Mouse (Mus musculus): Measurements from ENCODE around the gene Tmsb4x. TPM values are rescaled to one million over a fixed set of nuclear protein-coding genes. Genes with fewer than 3 reads are reported as not detected.

The Tmsb4x gene
- polyA plus RNA-seq, 1 experiment from 2014 or later: 3,079 TPM

DNA sequence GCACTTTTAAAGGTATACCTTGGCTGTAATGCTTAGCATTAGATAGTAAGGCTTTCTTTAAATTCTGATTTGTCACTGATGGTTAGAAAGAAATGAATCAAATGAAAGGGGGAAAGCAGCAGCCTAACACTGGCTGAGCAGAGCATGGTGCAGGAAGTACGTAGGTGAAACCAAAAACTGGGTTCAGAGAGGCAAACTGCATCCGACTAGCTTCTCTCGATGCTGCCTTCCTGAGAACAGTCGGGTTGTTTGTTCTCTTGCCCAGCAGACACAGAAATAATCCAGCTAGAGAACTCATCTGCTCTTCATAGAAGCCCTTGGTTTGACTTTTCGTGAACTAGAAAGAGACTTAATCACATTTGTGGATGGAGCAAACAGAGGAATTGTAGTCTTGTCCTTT lies 26.7 kb downstream of the Tmsb4x start:
- Histone ChIP-seq H3K4me2 (no peak overlapping the region), H3K4me3 (ENCODE audit: low read depth, low read length) (no peak overlapping the region), H3K4me1 (ENCODE audit: insufficient read depth) (no peaks in the 10 kb centered on the region), H3K9ac (no peak overlapping the region), H3K27ac (ENCODE audit: low read depth) (no peak overlapping the region), H3K9me3 (ENCODE audit: low read depth, low read length) (no peaks in the 10 kb centered on the region), H3K27me3 (ENCODE audit: insufficient read depth, low read length) (no peaks in the 10 kb centered on the region), H3K36me3 (ENCODE audit: insufficient read depth) (no peaks in the 10 kb centered on the region)
- ATAC-seq (ENCODE audit: insufficient read depth) (no peak), DNase-seq (no peak)
- no peak for TF ChIP-seq CTCF (IDR thresholded peaks at IDR 0.05; ENCODE audit: low read depth)
- WGBS: 67% methylated on average over 5 of the region's 5 CpGs

DNA sequence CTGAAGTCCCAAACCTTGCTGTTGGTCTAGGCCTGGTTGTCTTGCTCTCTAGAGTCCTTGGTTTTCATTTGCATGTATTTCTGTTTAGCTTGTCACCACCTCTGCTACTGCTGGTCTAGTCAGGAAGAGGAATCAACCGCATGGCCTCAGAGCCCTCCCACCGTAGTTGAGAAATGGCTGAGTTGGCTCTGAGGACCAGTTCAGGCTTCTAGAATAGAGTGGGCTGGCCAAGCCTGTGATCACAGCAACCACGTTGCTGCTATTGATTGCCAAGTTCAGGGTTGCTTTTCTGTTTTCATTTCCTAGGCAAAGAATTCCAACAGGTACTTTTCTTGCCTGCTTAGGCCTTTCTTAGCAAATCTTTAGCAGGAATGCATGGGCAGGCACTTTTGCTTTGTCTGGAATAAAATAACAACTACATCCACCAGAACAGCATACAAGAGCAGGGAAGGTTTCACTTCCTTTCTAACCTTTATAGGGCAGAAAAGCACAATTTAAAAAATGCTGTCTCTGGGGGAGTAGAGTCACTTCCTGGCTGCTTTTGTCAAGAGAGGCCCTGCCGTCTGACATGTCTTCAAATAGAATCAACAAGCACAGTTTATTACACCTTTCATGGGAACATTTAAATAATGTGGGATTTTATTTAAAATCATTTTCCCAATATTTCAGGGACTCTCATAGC lies 29.0 kb downstream of the Tmsb4x start:
- Histone ChIP-seq H3K4me1 (ENCODE audit: insufficient read depth) (no peaks in the 10 kb centered on the region), H3K9me3 (ENCODE audit: low read depth, low read length) (no peaks in the 10 kb centered on the region), H3K4me3 (ENCODE audit: low read depth, low read length) (no peak overlapping the region), H3K4me2 (no peak overlapping the region), H3K9ac (no peak overlapping the region), H3K36me3 (ENCODE audit: insufficient read depth) (no peaks in the 10 kb centered on the region), H3K27me3 (ENCODE audit: insufficient read depth, low read length) (no peaks in the 10 kb centered on the region), H3K27ac (ENCODE audit: low read depth) (peak overlapping the region; percentile 24; the same call in 1 of the 2 replicates)
- DNase-seq (no peak), ATAC-seq (ENCODE audit: insufficient read depth) (no peak)
- 49% methylated on average over 4 of the region's 4 CpGs for WGBS
- no peak for TF ChIP-seq CTCF (IDR thresholded peaks at IDR 0.05; ENCODE audit: low read depth)

GRCm38 (mm10) chrX:167179549-167179948 lies 29.6 kb downstream of the Tmsb4x start:
- H3K9me3 ChIP-seq (ENCODE audit: low read depth, low read length): no peaks in the 10 kb centered on the region
- no peak overlapping the region for H3K9ac ChIP-seq
- H3K27ac ChIP-seq (ENCODE audit: low read depth): no peak overlapping the region
- TF ChIP-seq CTCF (IDR thresholded peaks at IDR 0.05; ENCODE audit: low read depth): no peak
- H3K36me3 ChIP-seq (ENCODE audit: insufficient read depth): no peaks in the 10 kb centered on the region
- H3K4me1 ChIP-seq (ENCODE audit: insufficient read depth): no peaks in the 10 kb centered on the region
- no peak overlapping the region for H3K4me2 ChIP-seq
- WGBS: 68% methylated on average over 3 of the region's 3 CpGs
- no peak overlapping the region for H3K4me3 ChIP-seq (ENCODE audit: low read depth, low read length)
- DNase-seq (no peak), ATAC-seq (ENCODE audit: insufficient read depth) (no peak)
- no peaks in the 10 kb centered on the region for H3K27me3 ChIP-seq (ENCODE audit: insufficient read depth, low read length)

- ATAC-seq (ENCODE audit: insufficient read depth) (no peak), DNase-seq (no peak)
- Histone ChIP-seq H3K4me1 (ENCODE audit: insufficient read depth) (no peaks in the 10 kb centered on the region), H3K9me3 (ENCODE audit: low read depth, low read length) (no peaks in the 10 kb centered on the region), H3K27ac (ENCODE audit: low read depth) (no peak overlapping the region), H3K9ac (no peak overlapping the region), H3K4me2 (no peak overlapping the region), H3K36me3 (ENCODE audit: insufficient read depth) (no peaks in the 10 kb centered on the region), H3K27me3 (ENCODE audit: insufficient read depth, low read length) (no peaks in the 10 kb centered on the region), H3K4me3 (ENCODE audit: low read depth, low read length) (no peak overlapping the region)
- WGBS: 79% methylated on average over 5 of the region's 6 CpGs
- TF ChIP-seq CTCF (IDR thresholded peaks at IDR 0.05; ENCODE audit: low read depth): no peak
These were observed 33.8 kb downstream of the Tmsb4x start for GRCm38 (mm10) chrX:167175319-167175718.

DNA sequence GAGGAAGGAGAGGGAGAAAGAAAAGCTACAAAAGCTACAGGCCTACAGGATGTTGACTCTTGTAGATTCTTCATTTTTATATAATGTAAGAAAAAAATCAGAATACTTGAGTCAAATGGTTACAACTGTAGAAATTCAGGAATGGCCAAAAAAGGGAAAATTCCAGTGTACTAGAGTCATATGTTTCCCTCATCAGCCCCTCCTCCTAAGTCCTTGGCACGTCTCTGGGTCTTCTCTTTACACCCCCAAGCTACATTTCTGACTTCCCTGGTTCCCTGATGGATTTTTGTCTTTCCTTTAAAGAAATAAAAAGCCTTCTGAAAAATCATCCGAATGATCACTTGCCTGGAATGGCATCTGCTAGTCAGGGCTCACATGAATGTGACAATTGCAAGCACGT lies 34.8 kb downstream of the Tmsb4x start:
- WGBS: 62% methylated on average over 3 of the region's 3 CpGs

DNA sequence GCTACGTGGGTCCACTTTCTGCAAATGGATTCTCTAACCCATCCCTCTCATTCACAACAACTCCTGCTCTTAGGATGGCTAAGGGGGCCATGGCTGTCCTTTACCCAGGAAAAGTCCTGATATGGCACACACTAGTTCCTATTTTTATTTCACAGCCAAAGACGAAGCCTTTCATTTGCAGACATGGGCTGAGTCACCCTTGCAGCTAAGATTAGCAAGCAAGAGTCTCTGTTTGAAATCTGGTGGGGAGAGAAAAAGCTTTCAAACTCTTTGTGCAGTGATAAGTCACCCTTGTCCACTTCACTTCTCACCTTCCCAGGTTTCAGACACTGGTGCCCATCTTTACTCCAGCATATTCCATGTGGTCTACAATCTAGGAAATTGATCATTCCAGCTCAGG lies 36.9 kb downstream of the Tmsb4x start:
- no peak for ATAC-seq (ENCODE audit: insufficient read depth)
- Histone ChIP-seq H3K9me3 (ENCODE audit: low read depth, low read length) (no peaks in the 10 kb centered on the region), H3K27ac (ENCODE audit: low read depth) (no peak overlapping the region), H3K36me3 (ENCODE audit: insufficient read depth) (no peaks in the 10 kb centered on the region), H3K4me3 (ENCODE audit: low read depth, low read length) (no peak overlapping the region), H3K9ac (no peak overlapping the region), H3K27me3 (ENCODE audit: insufficient read depth, low read length) (no peaks in the 10 kb centered on the region), H3K4me2 (no peak overlapping the region), H3K4me1 (ENCODE audit: insufficient read depth) (no peaks in the 10 kb centered on the region)
- TF ChIP-seq CTCF (IDR thresholded peaks at IDR 0.05; ENCODE audit: low read depth): no peak
- DNase-seq: no peak
- WGBS: 73% methylated on average over 2 of the region's 2 CpGs

More for the DNA sequence above, 34.8 kb downstream of the Tmsb4x start:
- no peaks in the 10 kb centered on the region for H3K36me3 ChIP-seq (ENCODE audit: insufficient read depth)
- H3K4me1 ChIP-seq (ENCODE audit: insufficient read depth): no peaks in the 10 kb centered on the region
- no peak overlapping the region for H3K4me2 ChIP-seq
- no peak overlapping the region for H3K9ac ChIP-seq
- no peaks in the 10 kb centered on the region for H3K9me3 ChIP-seq (ENCODE audit: low read depth, low read length)
- H3K27me3 ChIP-seq (ENCODE audit: insufficient read depth, low read length): no peaks in the 10 kb centered on the region
- no peak for ATAC-seq (ENCODE audit: insufficient read depth)
- TF ChIP-seq CTCF (IDR thresholded peaks at IDR 0.05; ENCODE audit: low read depth): no peak
- no peak overlapping the region for H3K4me3 ChIP-seq (ENCODE audit: low read depth, low read length)
- H3K27ac ChIP-seq (ENCODE audit: low read depth): no peak overlapping the region
- DNase-seq: no peak

DNA sequence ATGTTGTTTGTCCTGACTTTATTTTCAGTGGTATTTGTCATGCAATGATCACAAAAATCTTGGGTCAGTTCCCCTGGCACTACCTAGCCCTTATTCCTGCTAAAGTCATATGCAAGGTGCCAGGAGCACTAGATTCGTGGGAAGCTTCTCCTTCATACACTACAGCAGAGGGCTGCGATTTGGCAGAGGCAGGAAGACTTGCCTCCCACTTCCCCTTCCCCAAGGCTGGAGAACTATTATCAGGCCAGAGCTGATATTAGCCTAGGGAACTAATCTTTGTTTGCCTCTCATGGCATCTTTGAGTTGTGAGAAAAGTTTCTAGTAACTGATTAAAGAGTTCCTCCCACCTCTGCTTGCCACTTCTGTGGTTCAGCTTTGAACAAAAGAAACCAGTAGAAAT lies 37.8 kb downstream of the Tmsb4x start:
- H3K4me3 ChIP-seq (ENCODE audit: low read depth, low read length): no peak overlapping the region
- no peak overlapping the region for H3K4me2 ChIP-seq
- DNase-seq (no peak), ATAC-seq (ENCODE audit: insufficient read depth) (no peak)
- H3K9ac ChIP-seq: no peak overlapping the region
- H3K27me3 ChIP-seq (ENCODE audit: insufficient read depth, low read length): no peaks in the 10 kb centered on the region
- H3K4me1 ChIP-seq (ENCODE audit: insufficient read depth): no peaks in the 10 kb centered on the region
- H3K27ac ChIP-seq (ENCODE audit: low read depth): no peak overlapping the region
- TF ChIP-seq CTCF (IDR thresholded peaks at IDR 0.05; ENCODE audit: low read depth): no peak
- H3K9me3 ChIP-seq (ENCODE audit: low read depth, low read length): no peaks in the 10 kb centered on the region
- WGBS: 58% methylated on average over 2 of the region's 2 CpGs
- no peaks in the 10 kb centered on the region for H3K36me3 ChIP-seq (ENCODE audit: insufficient read depth)
